Mouse (Mus musculus) embryo, embryonic 10.5 days (tissue): ENCODE measurements around the gene AC141477.1.

Experiments
- DNase-seq: peaks from one replicate; pipeline ENCODE4 v3.0.0-alpha.2; 2015; ENCODE audit warnings: low spot score

AC141477.1 gene

GRCm38 (mm10) chr10:76440281-76440680 is at the start of gene AC141477.1:
AC141477.1 (minus strand) TSS chr10:76440444.
- DNase-seq: no peak

GRCm38 (mm10) chr10:76489205-76489604 is 49.0 kb upstream of the AC141477.1 start:
- DNase-seq: no peak

- no peak for DNase-seq
Measured at GRCm38 (mm10) chr10:76488265-76488664, 48.0 kb upstream of the AC141477.1 start.

DNA sequence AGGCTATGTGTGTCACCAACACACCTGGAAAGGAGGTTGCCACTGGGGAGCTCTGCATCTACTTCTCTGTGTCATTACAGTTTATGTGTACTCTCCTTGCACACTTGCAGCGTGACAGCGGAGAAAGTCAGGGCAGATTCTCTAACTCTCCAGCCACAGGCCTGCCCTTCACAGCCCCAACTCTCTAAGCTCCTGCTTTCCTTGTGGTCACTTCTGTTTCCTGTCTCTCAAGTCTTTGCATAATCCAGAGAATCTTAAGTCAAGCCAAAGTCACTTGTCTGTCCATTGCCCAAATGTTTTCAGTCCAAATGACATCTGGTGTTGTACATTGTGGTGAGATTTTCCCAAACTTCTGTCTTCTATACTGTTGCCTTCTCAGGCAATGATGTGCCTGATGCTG is 46.1 kb upstream of the AC141477.1 start:
- DNase-seq: no peak

GRCm38 (mm10) chr10:76481480-76481879 is 41.2 kb upstream of the AC141477.1 start:
- no peak for DNase-seq

DNA sequence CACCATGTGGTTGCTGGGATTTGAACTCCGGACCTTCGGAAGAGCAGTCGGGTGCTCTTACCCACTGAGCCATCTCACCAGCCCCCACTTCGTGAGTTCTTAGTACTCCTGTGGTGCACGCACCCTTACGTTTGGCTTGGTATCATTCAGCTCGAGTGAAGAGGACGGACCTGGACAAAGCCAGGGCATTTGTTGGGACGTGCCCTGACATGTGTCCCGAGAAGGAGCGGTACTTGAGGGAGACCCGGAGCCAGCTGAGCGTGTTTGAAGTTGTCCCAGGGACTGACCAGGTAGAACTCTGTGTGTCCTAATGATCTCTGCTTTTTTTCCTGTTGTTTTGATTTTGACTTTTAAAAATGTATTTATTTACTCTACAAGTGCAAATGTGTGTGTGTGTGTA is 40.6 kb upstream of the AC141477.1 start:
- DNase-seq: no peak

DNA sequence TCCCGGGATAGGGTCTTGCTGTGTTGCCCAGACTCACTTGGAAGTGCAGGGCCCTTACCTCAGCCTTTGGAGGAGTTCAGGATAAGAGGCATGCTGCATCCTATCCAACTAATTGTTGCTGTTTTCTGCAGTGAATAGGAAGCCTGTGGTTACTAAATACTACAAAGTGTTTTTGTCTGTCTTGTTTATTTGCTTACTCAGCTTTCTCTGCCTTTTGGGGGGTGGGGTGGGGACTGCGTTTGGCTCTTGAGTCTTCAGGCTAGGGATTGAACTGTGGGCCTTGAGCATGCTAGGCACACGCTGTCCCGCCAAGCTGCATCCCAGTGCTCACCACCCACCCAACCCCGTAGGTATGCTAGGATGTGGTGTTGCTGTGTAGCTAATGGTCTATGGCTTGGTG is 33.5 kb upstream of the AC141477.1 start:
- no peak for DNase-seq

DNA sequence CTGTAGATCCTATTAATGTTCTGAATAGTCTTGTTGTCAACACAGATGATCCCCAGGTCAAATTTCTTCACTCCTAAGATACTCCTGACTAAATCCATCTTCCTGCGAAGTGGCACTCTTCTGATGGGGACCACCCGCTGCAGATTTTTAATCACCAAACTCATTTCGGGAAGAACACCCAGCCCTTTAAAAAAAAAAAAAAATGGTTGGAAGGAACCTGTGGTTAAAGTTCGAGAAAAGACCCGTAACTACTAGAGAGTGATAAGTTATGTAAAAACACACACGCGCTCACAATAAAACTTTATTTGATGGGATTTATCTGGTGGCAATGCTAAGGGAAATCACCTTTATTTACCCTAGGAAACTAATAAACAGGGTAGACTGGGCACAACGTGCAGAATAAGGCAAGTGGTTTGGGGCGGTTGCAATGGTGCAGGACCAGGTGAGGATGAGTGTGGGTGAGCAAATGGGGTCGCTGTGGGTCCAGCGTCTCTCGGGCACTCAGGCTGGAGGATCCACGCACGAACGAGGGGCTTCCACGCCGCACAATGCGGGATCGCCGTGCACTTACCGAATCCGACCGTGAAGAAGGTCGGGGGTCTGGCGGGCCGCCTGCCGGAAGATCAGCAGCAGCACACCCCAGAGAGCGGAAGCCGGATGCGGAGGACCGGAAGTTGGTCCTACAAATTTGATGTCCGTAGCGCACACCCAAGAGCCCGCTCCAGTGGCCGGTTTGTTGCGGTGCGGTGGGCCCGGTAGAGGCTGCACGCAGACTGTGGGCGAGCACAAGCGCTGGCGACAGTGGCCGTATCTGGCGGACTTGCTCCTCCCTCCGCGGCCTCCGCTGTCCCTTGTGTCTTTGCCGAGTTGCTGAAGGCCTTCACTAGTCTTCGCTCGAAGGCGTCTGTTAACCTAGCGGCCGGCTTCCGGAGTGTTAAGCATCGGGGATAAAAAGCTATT is 28.2 kb upstream of the AC141477.1 start, which contains the start of the genes Mcm3ap and Ybey:
Gene Mcm3ap (plus strand): TSS at position 725 of the 960 bp plus-strand sequence.
Gene Ybey (minus strand): TSS at position 912 of the 960 bp plus-strand sequence.
- peak; percentile 96 for DNase-seq

- no peak for DNase-seq
Measured at GRCm38 (mm10) chr10:76462721-76463120, 22.5 kb upstream of the AC141477.1 start.

GRCm38 (mm10) chr10:76462312-76462711 is 22.1 kb upstream of the AC141477.1 start:
- no peak for DNase-seq

DNA sequence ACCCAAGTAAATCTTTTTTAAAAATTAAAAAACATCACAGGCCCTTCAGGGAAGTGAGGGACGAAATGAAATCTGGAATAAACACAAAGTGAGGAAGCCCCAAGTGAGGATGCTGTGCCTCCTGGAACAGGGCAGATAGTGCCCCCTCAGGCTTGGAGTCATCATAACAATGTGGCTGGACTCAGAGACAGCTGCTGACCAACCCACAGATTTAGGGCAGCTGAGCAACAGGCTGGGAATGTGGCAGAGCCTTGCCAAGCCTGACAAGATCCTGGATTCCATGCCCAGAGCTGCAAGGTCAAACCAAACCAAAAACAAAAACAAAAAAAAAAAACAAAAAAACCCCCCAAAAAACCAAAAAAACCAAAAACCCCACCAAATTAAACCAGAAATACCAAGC is 21.0 kb upstream of the AC141477.1 start:
- no peak for DNase-seq

DNA sequence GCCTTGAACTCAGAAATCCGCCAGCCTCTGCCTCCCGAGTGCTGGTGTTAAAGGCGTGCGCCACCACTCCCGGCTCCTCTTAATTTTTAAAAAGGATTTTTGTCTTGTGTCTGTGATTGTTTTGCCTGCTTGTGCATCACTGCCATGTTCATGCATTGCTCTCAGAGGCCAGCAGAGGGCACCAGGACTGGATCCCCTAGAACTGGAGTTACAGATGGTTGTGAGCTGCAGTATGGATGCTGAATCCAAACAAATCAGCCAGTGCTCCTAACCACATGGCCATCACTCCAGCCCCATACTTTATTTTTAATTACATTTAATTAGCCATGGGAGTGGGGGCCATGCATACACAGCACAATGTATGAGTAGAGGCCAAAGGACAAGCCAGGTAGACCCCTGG is 15.0 kb upstream of the AC141477.1 start:
- DNase-seq: peak; percentile 75

- no peak for DNase-seq
Measured at GRCm38 (mm10) chr10:76448851-76449250, 8.6 kb upstream of the AC141477.1 start, which contains the start of gene 2610028H24Rik. 2610028H24Rik (plus strand) TSS chr10:76449081.

DNA sequence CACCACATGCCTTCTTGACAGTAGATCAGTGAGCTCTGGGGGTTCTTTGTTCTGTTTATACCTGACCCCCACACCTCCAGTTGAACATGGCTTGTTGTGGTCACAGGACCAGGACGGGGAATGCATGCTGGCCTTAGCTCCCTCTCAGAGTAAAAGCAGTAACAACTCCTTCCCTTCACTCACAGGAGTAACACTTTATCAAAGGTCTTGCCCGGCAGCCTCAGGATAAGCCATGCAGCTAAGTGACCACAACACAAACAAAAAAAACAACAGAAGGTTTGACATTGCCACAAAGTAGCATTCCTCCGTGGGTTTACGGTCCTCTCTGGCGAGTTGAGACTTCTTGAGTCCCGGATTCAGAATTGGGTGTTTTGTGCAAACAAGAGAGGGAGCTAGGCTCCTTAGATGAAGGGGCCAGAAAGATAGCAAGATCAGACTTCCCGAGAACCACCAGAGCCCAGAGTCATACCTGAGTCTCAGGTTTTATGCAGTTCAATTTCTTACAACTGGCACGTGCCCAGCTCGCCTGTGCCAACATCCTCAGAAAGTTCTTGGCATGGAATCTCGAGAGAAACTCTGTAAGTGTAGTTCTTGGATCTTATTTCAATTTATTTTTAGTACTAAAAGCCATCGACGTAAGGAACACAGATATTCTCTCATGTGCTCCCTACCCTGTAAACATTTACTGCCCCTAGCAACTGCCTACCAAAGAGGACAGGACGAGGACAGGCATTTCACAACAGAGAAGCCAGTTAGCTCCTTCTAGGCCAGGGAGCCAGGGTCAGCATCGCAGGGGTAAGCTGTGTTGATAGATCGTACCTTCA is 7.4 kb upstream of the AC141477.1 start:
- no peak for DNase-seq

GRCm38 (mm10) chr10:76445996-76446681 is 5.9 kb upstream of the AC141477.1 start:
- DNase-seq: no peak

GRCm38 (mm10) chr10:76442178-76443088 is 2.2 kb upstream of the AC141477.1 start, which contains the start of gene Pcnt:
Pcnt (minus strand) TSS chr10:76442786.
- DNase-seq: peak; percentile 98

DNA sequence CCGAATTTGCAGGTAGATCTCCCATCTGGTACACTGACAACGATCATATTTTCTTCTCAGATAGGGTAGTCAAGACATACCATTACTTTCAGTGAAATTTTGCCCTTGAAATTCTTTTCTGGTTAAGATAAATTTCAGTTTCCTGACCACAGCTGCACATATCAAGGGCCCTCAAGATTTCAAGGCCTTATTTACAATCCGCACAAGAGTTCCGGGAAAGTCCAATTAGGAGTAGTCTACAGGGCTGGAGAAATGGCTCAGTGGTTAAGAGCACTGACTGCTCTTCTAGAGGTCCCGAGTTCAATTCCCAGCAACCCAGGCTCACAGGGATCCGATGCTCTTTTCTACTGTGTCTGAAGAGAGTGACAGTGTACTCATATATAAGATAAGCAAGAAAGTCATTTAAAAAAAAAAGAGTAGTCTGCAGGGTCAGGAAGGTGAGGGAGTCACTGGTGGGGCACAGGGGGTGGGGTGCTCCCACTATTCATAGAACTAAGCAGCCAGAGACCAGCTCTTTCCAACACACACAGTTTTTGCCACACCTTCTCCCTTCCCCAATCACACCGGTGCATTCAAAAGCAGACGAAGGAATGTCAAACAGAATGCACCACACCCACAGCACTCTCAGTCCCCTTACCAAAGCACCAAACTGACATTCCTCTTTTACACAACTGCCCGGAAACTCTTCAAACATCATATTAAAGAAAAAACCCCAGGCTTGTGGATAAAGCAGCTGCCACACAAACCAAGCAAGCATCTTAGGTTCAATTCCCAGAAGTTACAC is 945 bp downstream of the AC141477.1 start:
- no peak for DNase-seq

DNA sequence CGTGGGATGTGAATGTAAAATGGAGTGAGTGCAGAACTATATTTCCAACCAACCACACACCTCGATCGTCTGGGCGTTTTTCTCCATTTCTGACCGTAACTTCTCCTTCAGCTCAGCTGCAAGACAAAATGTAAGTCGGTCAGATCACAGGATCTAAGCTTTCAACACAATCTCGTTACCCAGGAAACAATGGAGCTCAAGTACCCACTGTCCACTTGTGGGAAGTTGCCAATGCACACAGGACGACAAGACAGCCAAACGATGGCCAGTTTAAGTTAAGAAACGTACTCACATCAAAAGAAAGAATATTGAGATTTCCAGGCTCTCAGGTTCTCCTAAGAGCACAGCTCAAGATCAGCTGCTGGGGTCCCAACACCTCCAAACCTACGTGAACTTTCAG is 6.3 kb downstream of the AC141477.1 start:
- no peak for DNase-seq

DNA sequence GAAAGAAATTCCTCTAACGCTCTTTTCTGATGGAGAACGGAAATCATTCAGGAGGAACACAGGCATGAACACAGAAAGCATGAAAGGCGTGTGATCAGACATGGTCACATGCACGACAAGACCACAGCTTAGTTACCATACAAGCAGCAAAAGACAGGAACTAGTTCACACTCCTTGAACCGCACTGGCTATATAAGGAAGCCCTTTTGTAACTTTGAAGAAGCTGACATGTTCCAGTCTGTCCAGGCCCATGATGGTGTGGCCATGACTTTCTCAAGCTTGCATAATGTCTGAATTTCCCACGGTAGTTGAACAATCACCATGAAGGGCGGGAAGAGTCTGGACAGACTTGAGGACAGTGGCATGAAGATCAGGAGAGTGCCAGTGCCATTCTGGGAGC is 14.6 kb downstream of the AC141477.1 start:
- no peak for DNase-seq

DNA sequence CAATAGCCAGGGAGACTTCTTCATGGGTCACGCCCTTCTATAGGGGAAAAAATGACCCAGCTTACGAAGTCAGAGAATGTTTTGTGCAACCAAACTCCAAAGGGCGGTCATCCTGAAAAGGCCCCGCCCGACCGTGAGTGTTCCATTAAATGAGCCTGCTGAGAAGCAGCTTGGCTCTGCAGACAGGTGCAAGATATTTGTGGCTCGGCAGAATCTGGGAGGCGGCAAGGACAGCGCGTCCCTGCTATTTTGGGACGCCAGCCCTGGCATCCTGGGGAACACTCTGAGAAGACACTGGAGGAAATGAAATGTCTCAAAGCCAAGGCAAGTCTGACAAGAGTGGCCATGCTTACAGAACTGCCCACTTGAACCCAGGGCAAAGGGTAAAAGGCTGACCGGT is 23.4 kb downstream of the AC141477.1 start:
- DNase-seq: no peak
